Mouse (Mus musculus) liver, postnatal 0 days (tissue): Measurements from ENCODE around the gene Kng1.

Experiments
- CTCF ChIP-seq: sonication (generic); IDR thresholded peaks from 2 replicates; pipeline ENCODE4 v1.5.1; 2016; ENCODE audit warnings: antibody characterized with exemption, low read depth
- EP300 ChIP-seq: IDR thresholded peaks from 2 replicates; pipeline ENCODE4 v1.6.1; 2016; ENCODE audit warnings: antibody characterized with exemption, low read depth, mild to moderate bottlenecking

- TF ChIP-seq CTCF: no peak
- TF ChIP-seq EP300: no peak
These were observed 72.6 kb downstream of the Kng1 start for GRCm38 (mm10) chr16:23130303-23130702.
